Mouse (Mus musculus) hematopoietic stem cell, adult 5-6 weeks (primary cell): Measurements from ENCODE around the gene Samt2. TPM values are rescaled to one million over a fixed set of nuclear protein-coding genes. Genes with fewer than 3 reads are reported as not detected.
"Not testable (repeated sequence)": the region's sequence is repeated elsewhere in the genome, so short reads cannot be mapped to it uniquely, and the experiment has no call there.

ENCODE experiments used
- ATAC-seq, 2 experiments: fragments of 125-278 bp in 1 of 2; replicated peaks in 1 of 2; 2 replicates each; pipeline ENCODE4 v1.8.0; 2016 to 2017; ENCODE audit warnings: inconsistent platforms in 2 of 2, mild to moderate bottlenecking in 2 of 2, moderate number of reproducible peaks in 2 of 2, low read depth in 1 of 2, moderate TSS enrichment in 1 of 2; ENCODE audit not compliant: low FRiP score in 2 of 2, poor library complexity in 2 of 2, severe bottlenecking in 2 of 2, insufficient read depth in 1 of 2, low TSS enrichment in 1 of 2
- total RNA-seq: library from RNA; stranded (forward); fragments of 172-1452, 232-1000 nt; gene quantifications from 2 replicates; pipeline ENCODE4 v1.2.3, GENCODE M21; 2017

Samt2 gene
- total RNA-seq = not detected in 2 replicates

- not testable (repeated sequence) for ATAC-seq
Observed at GRCm38 (mm10) chrX:154579260-154579659, at the start of gene Samt2. Gene Samt2, minus strand, starts transcription at chrX:154579360.

Other genes starting within 250 kb of the Samt2 start
- not detected in 2 replicates for gene 4930524N10Rik, start 236.0 kb downstream of the Samt2 start, total RNA-seq
- not detected in 2 replicates for gene Samt4, start 97.4 kb downstream of the Samt2 start, total RNA-seq